Mouse (Mus musculus) intestine, embryonic 15.5 days (tissue): ENCODE results near the gene Armcx4. TPM values are rescaled to one million over a fixed set of nuclear protein-coding genes. Genes with fewer than 3 reads are reported as not detected.

Experiments used
- ATAC-seq: fragments of 200-750 bp; cut with Nextera tagmentation; 2 replicates; pipeline ENCODE4 v1.8.0; 2017; ENCODE audit warnings: moderate TSS enrichment, moderate library complexity
- H3K27ac ChIP-seq: fragments of 300-500 bp; sonication (generic); 2 replicates; pipeline ENCODE4 v1.5.1; 2015; ENCODE audit warnings: mild to moderate bottlenecking, inconsistent platforms
- H3K27me3 ChIP-seq: fragments of 300-500 bp; sonication (generic); replicated peaks from 2 replicates; pipeline ENCODE4 v1.6.1; 2015; ENCODE audit warnings: inconsistent platforms
- H3K36me3 ChIP-seq: fragments of 300-500 bp; sonication (generic); 2 replicates; pipeline ENCODE4 v1.6.1; 2015; ENCODE audit warnings: inconsistent platforms
- H3K4me1 ChIP-seq: fragments of 300-500 bp; sonication (generic); replicated peaks from 2 replicates; pipeline ENCODE4 v1.6.1; 2015; ENCODE audit warnings: inconsistent platforms
- H3K4me2 ChIP-seq: fragments of 300-500 bp; sonication (generic); replicated peaks from 2 replicates; pipeline ENCODE4 v1.6.1; 2015; ENCODE audit warnings: mild to moderate bottlenecking, inconsistent platforms
- H3K4me3 ChIP-seq: fragments of 300-500 bp; sonication (generic); replicated peaks from 2 replicates; pipeline ENCODE4 v1.5.1; 2015; ENCODE audit warnings: inconsistent platforms
- H3K9ac ChIP-seq: fragments of 300-500 bp; sonication (generic); 2 replicates; pipeline ENCODE4 v1.6.1; 2015; ENCODE audit warnings: inconsistent platforms
- H3K9me3 ChIP-seq: fragments of 300-500 bp; sonication (generic); 2 replicates; pipeline ENCODE4 v1.6.1; 2016; ENCODE audit warnings: inconsistent platforms
- WGBS: fragments of 180-500 bp; shearing (Covaris S2); methylation state at CpG from one replicate; pipeline ENCODE4 v1.1.7; 2015; 5-methylcytosine and 5-hydroxymethylcytosine counted together
- polyA plus RNA-seq: library from polyadenylated mRNA; unstranded; fragments of >200 nt; fragmentation: Nextera tagmentation; extraction: Ambion mirVana; gene quantifications from 2 replicates; pipeline ENCODE4 v1.2.1, GENCODE M21; 2015

The Armcx4 gene
- 2.7 and 3.3 TPM in 2 replicates for polyA plus RNA-seq

DNA sequence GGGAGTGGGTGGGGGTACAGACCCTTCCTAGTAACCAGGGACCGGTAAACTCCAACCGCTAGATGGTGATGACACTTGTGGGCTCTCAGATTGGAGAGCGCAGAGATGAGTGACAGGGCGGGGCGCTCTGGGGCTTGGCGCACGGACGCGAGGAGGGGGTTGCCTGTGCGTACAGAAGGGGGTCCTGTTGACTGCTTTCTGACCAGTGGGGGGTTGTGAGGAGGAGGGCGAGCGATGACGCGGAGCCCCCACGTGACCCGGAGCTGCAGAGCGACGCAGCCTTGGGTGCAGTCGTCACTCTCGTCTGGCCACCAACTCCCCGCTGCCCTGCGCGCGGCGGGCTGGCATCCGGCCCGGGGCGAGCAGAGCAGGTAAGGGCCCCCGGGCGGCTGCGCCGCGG lies at the start of gene Armcx4:
Gene Armcx4 (plus strand): TSS at position 253 of the 400 bp plus-strand sequence.
- H3K4me3 ChIP-seq: peak within 1 kb of the TSS; percentile 50
- peak within 1 kb of the TSS; percentile 49 for H3K9ac ChIP-seq
- no peaks in the 10 kb centered on the region for H3K9me3 ChIP-seq
- H3K36me3 ChIP-seq: no peaks in the 10 kb centered on the region
- 11% methylated on average over 32 of the region's 33 CpGs for WGBS
- peak within 1 kb of the TSS; percentile 55 for H3K4me2 ChIP-seq
- H3K4me1 ChIP-seq: no peaks in the 10 kb centered on the region
- ATAC-seq: peak; percentile 95
- peak within 1 kb of the TSS; percentile 77 for H3K27ac ChIP-seq
- no peaks in the 10 kb centered on the region for H3K27me3 ChIP-seq

- ATAC-seq: no peak
- H3K9ac ChIP-seq: no peak overlapping the region
- H3K27me3 ChIP-seq: no peaks in the 10 kb centered on the region
- 66% methylated on average over 10 of the region's 10 CpGs for WGBS
- H3K9me3 ChIP-seq: no peaks in the 10 kb centered on the region
- H3K36me3 ChIP-seq: no peaks in the 10 kb centered on the region
- H3K4me2 ChIP-seq: no peak overlapping the region
- H3K27ac ChIP-seq: no peak overlapping the region
- H3K4me1 ChIP-seq: no peaks in the 10 kb centered on the region
- no peak overlapping the region for H3K4me3 ChIP-seq
Measured at GRCm38 (mm10) chrX:134641000-134641760, 45.1 kb upstream of the Armcx4 start.

GRCm38 (mm10) chrX:134646338-134646737 lies 40.0 kb upstream of the Armcx4 start:
- 77% methylated on average over 1 of the region's 1 CpGs for WGBS
- H3K27ac ChIP-seq: no peak overlapping the region

GRCm38 (mm10) chrX:134647421-134647820 lies 38.9 kb upstream of the Armcx4 start:
- ATAC-seq: no peak; the same call in 1 of the 2 replicates
- no peaks in the 10 kb centered on the region for H3K9me3 ChIP-seq
- H3K27me3 ChIP-seq: no peaks in the 10 kb centered on the region
- H3K4me3 ChIP-seq: no peak overlapping the region
- H3K4me2 ChIP-seq: no peak overlapping the region
- no peaks in the 10 kb centered on the region for H3K36me3 ChIP-seq
- H3K27ac ChIP-seq: peak overlapping the region; percentile 27; the same call in 1 of the 2 replicates
- no peak overlapping the region for H3K9ac ChIP-seq
- no peaks in the 10 kb centered on the region for H3K4me1 ChIP-seq
- 52% methylated on average over 8 of the region's 8 CpGs for WGBS

More at GRCm38 (mm10) chrX:134646338-134646737, 40.0 kb upstream of the Armcx4 start:
- no peaks in the 10 kb centered on the region for H3K9me3 ChIP-seq
- H3K4me1 ChIP-seq: no peaks in the 10 kb centered on the region
- H3K9ac ChIP-seq: no peak overlapping the region
- no peaks in the 10 kb centered on the region for H3K27me3 ChIP-seq
- H3K36me3 ChIP-seq: no peaks in the 10 kb centered on the region
- no peak for ATAC-seq
- no peak overlapping the region for H3K4me2 ChIP-seq
- no peak overlapping the region for H3K4me3 ChIP-seq

- peak; percentile 66 for ATAC-seq
- Histone ChIP-seq H3K27me3 (no peaks in the 10 kb centered on the region), H3K27ac (no peak overlapping the region), H3K9me3 (no peaks in the 10 kb centered on the region), H3K9ac (no peak overlapping the region), H3K36me3 (no peaks in the 10 kb centered on the region), H3K4me3 (no peak overlapping the region), H3K4me2 (no peak overlapping the region), H3K4me1 (no peaks in the 10 kb centered on the region)
- 15% methylated on average over 11 of the region's 11 CpGs for WGBS
Measured at GRCm38 (mm10) chrX:134648031-134648692, 38.2 kb upstream of the Armcx4 start.

- no peaks in the 10 kb centered on the region for H3K9me3 ChIP-seq
- no peak for ATAC-seq
- H3K27ac ChIP-seq: no peak overlapping the region
- H3K4me2 ChIP-seq: no peak overlapping the region
- H3K9ac ChIP-seq: no peak overlapping the region
- WGBS: 77% methylated on average over 1 of the region's 1 CpGs
- no peaks in the 10 kb centered on the region for H3K36me3 ChIP-seq
- no peaks in the 10 kb centered on the region for H3K27me3 ChIP-seq
- no peaks in the 10 kb centered on the region for H3K4me1 ChIP-seq
- no peak overlapping the region for H3K4me3 ChIP-seq
Measured at GRCm38 (mm10) chrX:134652061-134652460, 34.3 kb upstream of the Armcx4 start.

GRCm38 (mm10) chrX:134661586-134661985 lies 24.7 kb upstream of the Armcx4 start:
- no peak overlapping the region for H3K4me3 ChIP-seq
- no peak overlapping the region for H3K4me2 ChIP-seq
- H3K36me3 ChIP-seq: no peaks in the 10 kb centered on the region
- no peak overlapping the region for H3K27ac ChIP-seq
- H3K4me1 ChIP-seq: no peaks in the 10 kb centered on the region
- no peak overlapping the region for H3K9ac ChIP-seq
- no peaks in the 10 kb centered on the region for H3K9me3 ChIP-seq
- no peak for ATAC-seq
- no peaks in the 10 kb centered on the region for H3K27me3 ChIP-seq
- WGBS: 89% methylated on average over 5 of the region's 5 CpGs

- WGBS: 54% methylated on average over 5 of the region's 5 CpGs
- H3K9ac ChIP-seq: no peak overlapping the region
- H3K27me3 ChIP-seq: no peaks in the 10 kb centered on the region
- no peaks in the 10 kb centered on the region for H3K36me3 ChIP-seq
- H3K4me2 ChIP-seq: no peak overlapping the region
- no peaks in the 10 kb centered on the region for H3K4me1 ChIP-seq
- no peak overlapping the region for H3K4me3 ChIP-seq
- H3K9me3 ChIP-seq: no peaks in the 10 kb centered on the region
- no peak overlapping the region for H3K27ac ChIP-seq
- no peak for ATAC-seq
Measured at GRCm38 (mm10) chrX:134675022-134675421, 11.3 kb upstream of the Armcx4 start.

DNA sequence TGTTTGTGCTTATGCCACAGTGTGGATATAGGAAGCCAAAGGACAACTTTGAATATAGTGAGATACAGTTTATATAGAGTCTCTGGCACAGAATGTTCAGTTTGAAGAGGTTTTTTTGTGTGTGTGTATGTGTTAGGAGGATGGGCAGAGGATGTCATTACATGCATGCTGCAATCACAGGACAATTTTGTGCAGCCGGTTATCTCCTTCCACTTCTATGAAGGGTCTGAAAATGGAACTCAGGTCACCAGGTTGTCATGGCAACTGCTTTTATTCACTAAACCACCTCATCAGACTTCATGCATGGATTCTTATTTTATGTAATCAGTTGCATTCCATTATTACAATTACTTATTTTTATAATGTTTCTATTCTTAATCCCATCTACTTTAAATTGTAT lies 10.4 kb upstream of the Armcx4 start:
- 74% methylated on average over 1 of the region's 1 CpGs for WGBS
- no peak overlapping the region for H3K9ac ChIP-seq
- no peak overlapping the region for H3K4me3 ChIP-seq
- no peak overlapping the region for H3K4me2 ChIP-seq
- H3K27me3 ChIP-seq: no peaks in the 10 kb centered on the region
- no peaks in the 10 kb centered on the region for H3K4me1 ChIP-seq
- H3K36me3 ChIP-seq: no peaks in the 10 kb centered on the region
- H3K27ac ChIP-seq: no peak overlapping the region
- no peaks in the 10 kb centered on the region for H3K9me3 ChIP-seq
- ATAC-seq: no peak

GRCm38 (mm10) chrX:134684936-134685335 lies 1.4 kb upstream of the Armcx4 start:
- 45% methylated on average over 5 of the region's 5 CpGs for WGBS
- peak overlapping the region; percentile 14; the same call in 1 of the 2 replicates for H3K4me3 ChIP-seq
- H3K9me3 ChIP-seq: no peaks in the 10 kb centered on the region
- no peak overlapping the region for H3K9ac ChIP-seq
- H3K4me1 ChIP-seq: no peaks in the 10 kb centered on the region
- H3K27ac ChIP-seq: no peak overlapping the region
- no peaks in the 10 kb centered on the region for H3K27me3 ChIP-seq
- no peak for ATAC-seq
- no peaks in the 10 kb centered on the region for H3K36me3 ChIP-seq
- H3K4me2 ChIP-seq: peak overlapping the region; percentile 24; the same call in 1 of the 2 replicates

GRCm38 (mm10) chrX:134686739-134687171 lies 436 bp downstream of the Armcx4 start:
- peak; percentile 70 for ATAC-seq
- peak overlapping the region; percentile 49 for H3K9ac ChIP-seq
- WGBS: 13% methylated on average over 16 of the region's 16 CpGs
- no peaks in the 10 kb centered on the region; the same call in 1 of the 2 replicates for H3K36me3 ChIP-seq
- H3K4me1 ChIP-seq: no peaks in the 10 kb centered on the region
- no peaks in the 10 kb centered on the region for H3K9me3 ChIP-seq
- H3K27me3 ChIP-seq: no peaks in the 10 kb centered on the region
- H3K27ac ChIP-seq: peak overlapping the region; percentile 77
- peak overlapping the region; percentile 55 for H3K4me2 ChIP-seq
- peak overlapping the region; percentile 50 for H3K4me3 ChIP-seq

DNA sequence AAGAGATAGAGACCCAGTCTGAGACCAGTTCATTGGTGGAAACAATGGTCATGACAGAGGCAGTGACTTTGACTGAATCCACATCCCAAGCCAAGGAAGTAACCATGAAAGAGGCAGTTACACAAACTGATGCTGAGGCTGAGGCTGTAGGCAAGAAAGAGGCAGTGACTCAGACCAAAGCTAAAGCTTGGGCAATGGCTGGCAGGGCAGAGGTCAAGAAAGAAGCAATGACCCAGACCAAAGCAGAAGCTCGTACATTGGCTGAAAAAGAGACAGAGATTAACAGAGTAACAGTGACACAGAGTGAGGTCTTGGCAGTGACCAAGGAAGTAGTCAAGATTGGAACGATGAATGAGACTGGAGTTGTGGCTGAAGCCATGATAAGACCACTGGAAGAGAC lies 3.4 kb downstream of the Armcx4 start:
- Histone ChIP-seq H3K36me3 (no peaks in the 10 kb centered on the region; the same call in 1 of the 2 replicates), H3K4me1 (no peaks in the 10 kb centered on the region), H3K9me3 (no peaks in the 10 kb centered on the region), H3K9ac (no peak overlapping the region), H3K27ac (no peak overlapping the region), H3K27me3 (no peaks in the 10 kb centered on the region), H3K4me3 (no peak overlapping the region), H3K4me2 (no peak overlapping the region)
- no peak for ATAC-seq
- WGBS: 81% methylated on average over 2 of the region's 2 CpGs
